Mouse (Mus musculus) kidney, adult 2 months (tissue): ENCODE measurements at regions not wholly inside any gene's neighbourhood (a gene's known extent, or its start where the extent isn't known, plus 50 kb on each side); places are given as distances from the start of the nearest gene placed in this dataset.

Source experiments
- DNase-seq: peaks from one replicate; pipeline ENCODE4 v3.0.0; 2021
- H3K27ac ChIP-seq: fragments of 200-500 bp; 2 replicates; pipeline ENCODE4 v1.5.1; 2012; ENCODE audit warnings: low read depth, low read length, control low read depth, inconsistent platforms; ENCODE audit not compliant: insufficient read depth
- H3K27me3 ChIP-seq: fragments of 200-500 bp; replicated peaks from 2 replicates; pipeline ENCODE4 v1.6.1; 2012; ENCODE audit warnings: mild to moderate bottlenecking, moderate library complexity, low read length, inconsistent platforms; ENCODE audit not compliant: control insufficient read depth, insufficient read depth
- H3K36me3 ChIP-seq: fragments of 200-500 bp; 2 replicates; pipeline ENCODE4 v1.6.1; 2012; ENCODE audit warnings: mild to moderate bottlenecking, moderate library complexity, low read length, inconsistent platforms; ENCODE audit not compliant: control insufficient read depth, insufficient read depth
- H3K4me1 ChIP-seq: fragments of 200-500 bp; 2 replicates; pipeline ENCODE4 v1.6.1; 2011; ENCODE audit warnings: low read length; ENCODE audit not compliant: control insufficient read depth, insufficient read depth
- H3K4me3 ChIP-seq: fragments of 200-500 bp; 2 replicates; pipeline ENCODE4 v1.5.1; 2011; ENCODE audit warnings: mild to moderate bottlenecking, low read depth, low read length, control low read depth; ENCODE audit not compliant: insufficient read depth
- CTCF ChIP-seq: fragments of 200-500 bp; conservative IDR thresholded peaks from 2 replicates; pipeline ENCODE4 v1.5.1; 2011; ENCODE audit warnings: low read depth, mild to moderate bottlenecking, control low read depth, low read length, moderate library complexity, mixed read lengths; ENCODE audit not compliant: insufficient read depth, insufficient read length
- POLR2A ChIP-seq: fragments of 200-500 bp; IDR thresholded peaks from one replicate; pipeline ENCODE4 v1.6.1; 2011; ENCODE audit warnings: low read depth, low read length, control low read depth
- WGBS: fragments of 180-500 bp; shearing (Covaris S2); methylation state at CpG from one replicate; pipeline ENCODE4 v1.1.7; 2018; 5-methylcytosine and 5-hydroxymethylcytosine counted together

- H3K27me3 ChIP-seq = no peaks in the 10 kb centered on the region
- H3K4me3 ChIP-seq = no peak overlapping the region
- no peaks in the 10 kb centered on the region for H3K4me1 ChIP-seq
- H3K27ac ChIP-seq = no peak overlapping the region
- WGBS = 84% methylated on average over 2 of the region's 2 CpGs
- TF ChIP-seq CTCF = no peak
- TF ChIP-seq POLR2A = no peak
- no peak for DNase-seq
- no peaks in the 10 kb centered on the region for H3K36me3 ChIP-seq
Observed at GRCm38 (mm10) chr15:14642291-14642690, 1468.8 kb upstream of the Cdh6 start.

GRCm38 (mm10) chr15:14628523-14628922 is 1455.0 kb upstream of the Cdh6 start:
- no peaks in the 10 kb centered on the region for H3K36me3 ChIP-seq
- 42% methylated on average over 1 of the region's 1 CpGs for WGBS
- no peak for TF ChIP-seq CTCF
- no peak for TF ChIP-seq POLR2A
- H3K4me1 ChIP-seq = no peaks in the 10 kb centered on the region
- no peaks in the 10 kb centered on the region for H3K27me3 ChIP-seq
- no peak overlapping the region for H3K4me3 ChIP-seq
- peak; percentile 8 for DNase-seq
- H3K27ac ChIP-seq = no peak overlapping the region

- no peak overlapping the region for H3K4me3 ChIP-seq
- WGBS = 72% methylated on average over 1 of the region's 1 CpGs
- no peak for DNase-seq
- no peaks in the 10 kb centered on the region for H3K4me1 ChIP-seq
- no peaks in the 10 kb centered on the region for H3K27me3 ChIP-seq
- TF ChIP-seq CTCF = no peak
- no peak for TF ChIP-seq POLR2A
- no peak overlapping the region for H3K27ac ChIP-seq
- no peaks in the 10 kb centered on the region for H3K36me3 ChIP-seq
Observed at GRCm38 (mm10) chr15:14606691-14607090, 1433.2 kb upstream of the Cdh6 start.
